ENCODE assay signal across 15 mouse cellular contexts in the genomic region with DNA sequence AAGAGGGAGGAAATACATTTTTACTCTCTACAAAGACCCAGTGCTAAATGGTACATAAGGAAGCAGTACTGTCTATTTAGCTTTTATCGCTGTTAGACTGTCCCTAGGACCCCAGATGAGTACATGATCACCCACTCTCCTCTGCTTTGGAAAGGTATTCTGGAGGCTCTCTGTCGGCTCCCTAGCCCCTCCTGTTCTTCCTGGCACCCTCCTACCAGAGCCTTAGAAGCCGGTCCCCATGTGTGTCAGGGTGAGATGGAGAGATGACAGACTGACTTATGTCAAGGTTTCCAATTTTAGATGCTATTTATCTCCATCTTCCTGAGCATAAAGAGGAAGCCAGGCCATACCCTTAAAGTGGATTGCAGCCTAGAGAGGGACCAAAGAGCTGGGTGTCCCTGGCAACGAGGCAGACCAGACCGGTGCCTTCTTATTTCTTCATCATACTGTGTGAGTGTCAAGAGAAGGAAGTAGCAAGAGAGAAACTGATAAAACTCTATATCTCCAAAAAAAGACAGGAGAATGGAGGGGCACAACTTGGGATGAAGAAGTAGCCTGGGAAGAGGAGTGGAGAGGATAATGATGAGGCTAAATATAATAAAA. TPM values are rescaled to one million over a fixed set of nuclear protein-coding genes. Genes with fewer than 3 reads are reported as not detected.
DNase-seq lines count a peak whose midpoint lies in the region; ATAC-seq and TF ChIP-seq lines count a peak whose summit lies in the region.
"Had no signal": no experiment of that assay in that cellular context is flagged by ENCODE, and none has a peak within 500 bp of the region (broad histone marks: within the 10 kb centered on the region; RNA-seq: fewer than 3 reads in every experiment).

No protein-coding gene starts in this region.

- no peak for TF ChIP-seq EP300 in heart, postnatal 0 days (IDR thresholded peaks at IDR 0.05; ENCODE audit: low read depth)

- 0 out of 2 replicates have a peak, but pooled peaks cover 7% of the 10 kb centered on the region for H3K4me1 ChIP-seq in heart, postnatal 0 days (ENCODE audit: control insufficient read depth, insufficient read depth)
- no peaks in the 10 kb centered on the region for H3K4me1 ChIP-seq in liver, embryonic 11.5 days (replicated peaks; ENCODE audit: control insufficient read depth, insufficient read depth, low read length)
- H3K4me1 ChIP-seq in liver, embryonic 12.5 days: peaks cover 9% of the 10 kb centered on the region
- H3K4me1 ChIP-seq in embryonic fibroblast, embryonic 13.5 days (ENCODE audit: control insufficient read depth, insufficient read depth, low read length): peaks cover 11% of the 10 kb centered on the region; the same call in 1 of the 2 replicates
- peaks cover 7% of the 10 kb centered on the region for H3K4me1 ChIP-seq in stomach, embryonic 16.5 days (ENCODE audit: control insufficient read depth, insufficient read depth, low read length)

- TF ChIP-seq CTCF in heart, postnatal 0 days (IDR thresholded peaks at IDR 0.05; ENCODE audit: low read depth): no peak
- no peak for TF ChIP-seq CTCF in embryonic fibroblast, embryonic 13.5 days (IDR thresholded peaks at IDR 0.05; ENCODE audit: borderline replicate concordance, insufficient read depth, low read length)

- 42% methylated on average over 5 of the region's 5 CpGs for WGBS in heart, postnatal 0 days
- 50% methylated on average over 5 of the region's 5 CpGs for WGBS in liver, embryonic 11.5 days
- 27% methylated on average over 5 of the region's 5 CpGs for WGBS in liver, embryonic 12.5 days (ENCODE audit: insufficient replicate concordance)
- 61% methylated on average over 5 of the region's 5 CpGs for WGBS in stomach, embryonic 16.5 days

- no peak for TF ChIP-seq POLR2A in embryonic fibroblast, embryonic 13.5 days (IDR thresholded peaks at IDR 0.05; ENCODE audit: low read depth, low read length)

- H3K36me3 ChIP-seq in heart, postnatal 0 days (replicated peaks; ENCODE audit: control insufficient read depth, insufficient read depth, low read length): no peaks in the 10 kb centered on the region
- H3K36me3 ChIP-seq in liver, embryonic 11.5 days (ENCODE audit: control insufficient read depth, insufficient read depth, low read length): no peaks in the 10 kb centered on the region
- H3K36me3 ChIP-seq in liver, embryonic 12.5 days: no peaks in the 10 kb centered on the region
- no peaks in the 10 kb centered on the region for H3K36me3 ChIP-seq in stomach, embryonic 16.5 days (ENCODE audit: control insufficient read depth, insufficient read depth, low read length)
- H3K36me3 ChIP-seq: forebrain, embryonic 12.5 days; lung, embryonic 15.5 days had no signal

- peak overlapping the region; percentile 10 for H3K4me2 ChIP-seq in heart, postnatal 0 days (ENCODE audit: low read depth, low read length)
- no peak overlapping the region for H3K4me2 ChIP-seq in liver, embryonic 11.5 days
- H3K4me2 ChIP-seq in liver, embryonic 12.5 days: no peak overlapping the region
- H3K4me2 ChIP-seq in stomach, embryonic 16.5 days (ENCODE audit: low read depth, low read length): peak overlapping the region; percentile 17
- H3K4me2 ChIP-seq: forebrain, embryonic 12.5 days had no signal

- no peak for ATAC-seq in heart, postnatal 0 days (ENCODE audit: insufficient read depth, low read depth)
- ATAC-seq in liver, embryonic 11.5 days (replicated peaks; ENCODE audit: low FRiP score): 0 out of 2 replicates have a peak, but pooled peaks have one; percentile 30
- no peak for ATAC-seq in liver, embryonic 12.5 days
- no peak for ATAC-seq in stomach, embryonic 16.5 days (ENCODE audit: insufficient read depth, low FRiP score)

- H3K9me3 ChIP-seq in heart, postnatal 0 days (replicated peaks; ENCODE audit: control insufficient read depth, low read length): no peaks in the 10 kb centered on the region
- no peaks in the 10 kb centered on the region for H3K9me3 ChIP-seq in liver, embryonic 11.5 days (ENCODE audit: control insufficient read depth, low read length)
- H3K9me3 ChIP-seq in liver, embryonic 12.5 days (replicated peaks): no peaks in the 10 kb centered on the region
- no peaks in the 10 kb centered on the region for H3K9me3 ChIP-seq in stomach, embryonic 16.5 days (replicated peaks; ENCODE audit: control insufficient read depth, low read length)
- H3K9me3 ChIP-seq: lung, embryonic 15.5 days had no signal

- H3K9ac ChIP-seq in heart, postnatal 0 days (replicated peaks; ENCODE audit: low read depth, low read length): no peak overlapping the region
- no peak overlapping the region for H3K9ac ChIP-seq in liver, embryonic 11.5 days (ENCODE audit: low read depth, low read length)
- no peak overlapping the region for H3K9ac ChIP-seq in liver, embryonic 12.5 days
- no peak overlapping the region for H3K9ac ChIP-seq in stomach, embryonic 16.5 days (ENCODE audit: low read length)
- H3K9ac ChIP-seq: forebrain, embryonic 12.5 days; lung, embryonic 15.5 days had no signal

- peaks cover 19% of the 10 kb centered on the region; the same call in 1 of the 2 replicates for H3K27me3 ChIP-seq in heart, postnatal 0 days (ENCODE audit: control insufficient read depth, insufficient read depth, low read length)
- H3K27me3 ChIP-seq in liver, embryonic 11.5 days (replicated peaks; ENCODE audit: control insufficient read depth, insufficient read depth, low read length): peaks cover 17% of the 10 kb centered on the region
- peaks cover 39% of the 10 kb centered on the region for H3K27me3 ChIP-seq in liver, embryonic 12.5 days (replicated peaks)
- H3K27me3 ChIP-seq in stomach, embryonic 16.5 days (ENCODE audit: control insufficient read depth, insufficient read depth, low read length): no peaks in the 10 kb centered on the region
- H3K27me3 ChIP-seq: lung, embryonic 15.5 days had no signal

- peak overlapping the region; percentile 12 for H3K4me3 ChIP-seq in heart, postnatal 0 days (ENCODE audit: low read depth, low read length)
- no peak overlapping the region for H3K4me3 ChIP-seq in liver, embryonic 11.5 days (ENCODE audit: low read depth, low read length)
- H3K4me3 ChIP-seq in liver, embryonic 12.5 days: no peak overlapping the region
- H3K4me3 ChIP-seq in embryonic fibroblast, embryonic 13.5 days (ENCODE audit: insufficient read depth, low read length): peak overlapping the region; percentile 41
- H3K4me3 ChIP-seq in stomach, embryonic 16.5 days (replicated peaks; ENCODE audit: low read length): peak overlapping the region; percentile 12
- H3K4me3 ChIP-seq: forebrain, embryonic 12.5 days had no signal

- no peak for DNase-seq in heart, postnatal 0 days (ENCODE audit: low spot score)
- DNase-seq in heart, adult 8-10 months (ENCODE audit: low spot score): no peak
- no peak for DNase-seq in liver, embryonic 11.5 days (ENCODE audit: low spot score)
- no peak for DNase-seq in adrenal gland, adult 8-10 months
- DNase-seq: B cell, adult 2 months; cerebellum, adult 11-12 months; layer of hippocampus, adult 9-11 months; retina, postnatal 1 day; thymus, postnatal 36 days had no signal

- H3K27ac ChIP-seq in heart, postnatal 0 days (ENCODE audit: low read depth): no peak overlapping the region
- H3K27ac ChIP-seq in liver, embryonic 11.5 days (ENCODE audit: low read depth, low read length): no peak overlapping the region
- no peak overlapping the region for H3K27ac ChIP-seq in liver, embryonic 12.5 days
- no peak overlapping the region for H3K27ac ChIP-seq in embryonic fibroblast, embryonic 13.5 days (ENCODE audit: insufficient read depth, low read length)
- H3K27ac ChIP-seq in stomach, embryonic 16.5 days (ENCODE audit: low read length): 0 out of 2 replicates have a peak overlapping the region, but pooled peaks have one; percentile 17
- H3K27ac ChIP-seq: forebrain, embryonic 12.5 days had no signal

RNA-seq across cellular contexts. Expression of gene Igfbp7, which starts 2.3 kb away (rescaled TPM):
- 106 and 151 TPM in 2 replicates for total RNA-seq in heart, postnatal 0 days (2014; rRNA removed; ENCODE audit: low replicate concordance)
- polyA plus RNA-seq in heart, postnatal 0 days (2015; fragmentation: Nextera tagmentation; extraction: Ambion mirVana): 218 and 230 TPM in 2 replicates
- 100 to 1,000 TPM; 123 to 169 (median 129) TPM for total RNA-seq in heart, adult 8-10 months (2022)
- 8.2 and 8.6 TPM in 2 replicates for polyA plus RNA-seq in liver, embryonic 11.5 days (2014; fragmentation: Nextera tagmentation; extraction: Ambion mirVana)
- polyA plus RNA-seq in liver, embryonic 12.5 days (2016; fragmentation: Nextera tagmentation; extraction: Ambion mirVana): 13.4 and 14.2 TPM in 2 replicates
- 406 and 784 TPM in 2 replicates for polyA plus RNA-seq in embryonic fibroblast, embryonic 13.5 days (2011; ENCODE audit: insufficient read length, low read depth, missing spikeins)
- polyA plus RNA-seq in stomach, embryonic 16.5 days (2015; fragmentation: Nextera tagmentation; extraction: Ambion mirVana): 178 and 180 TPM in 2 replicates
- 100 to 1,000 TPM; 532 to 639 (median 602) TPM for total RNA-seq in adrenal gland, adult 8-10 months (2022)
- total RNA-seq: megakaryocyte-erythroid progenitor cell, adult 5-6 weeks had no signal

Comparison
In these comparisons a context has a peak if more than half of its experiments do, and no peak if none do; other contexts are left out.
1. H3K4me2 ChIP-seq: peak in heart, postnatal 0 days (single experiment) and stomach, embryonic 16.5 days (single experiment); none in liver, embryonic 11.5 days (single experiment) and liver, embryonic 12.5 days (single experiment).
2. H3K4me3 ChIP-seq: peak in heart, postnatal 0 days (single experiment), embryonic fibroblast, embryonic 13.5 days (single experiment) and stomach, embryonic 16.5 days (single experiment); none in liver, embryonic 11.5 days (single experiment) and liver, embryonic 12.5 days (single experiment).
3. RNA of gene Igfbp7, which starts 2.3 kb away (polyA plus RNA-seq): 406 to 784 TPM in embryonic fibroblast, embryonic 13.5 days, 218 to 230 TPM in heart, postnatal 0 days and 178 to 180 TPM in stomach, embryonic 16.5 days; 13.4 to 14.2 TPM in liver, embryonic 12.5 days and 8.2 to 8.6 TPM in liver, embryonic 11.5 days; every median in the first group is over 10 times any median in the second.